Mouse (Mus musculus) stomach, embryonic 14.5 days (tissue): ENCODE results near the gene Osgepl1. TPM values are rescaled to one million over a fixed set of nuclear protein-coding genes. Genes with fewer than 3 reads are reported as not detected.

ENCODE experiments used
- ATAC-seq: fragments of 200-750 bp; cut with Nextera tagmentation; 2 replicates; pipeline ENCODE4 v1.8.0; 2017; ENCODE audit warnings: low read depth, moderate TSS enrichment; ENCODE audit not compliant: insufficient number of reproducible peaks, insufficient read depth, low FRiP score
- H3K27ac ChIP-seq: fragments of 300-500 bp; sonication (generic); 2 replicates; pipeline ENCODE4 v1.5.1; 2014; ENCODE audit warnings: mild to moderate bottlenecking, low read length, moderate library complexity, mixed read lengths
- H3K27me3 ChIP-seq: fragments of 300-500 bp; sonication (generic); 2 replicates; pipeline ENCODE4 v1.6.1; 2014; ENCODE audit warnings: low read length, control low read depth, mixed read lengths; ENCODE audit not compliant: control insufficient read depth, insufficient read depth
- H3K36me3 ChIP-seq: fragments of 300-500 bp; sonication (generic); 2 replicates; pipeline ENCODE4 v1.6.1; 2014; ENCODE audit warnings: mild to moderate bottlenecking, control low read depth, low read length, moderate library complexity, mixed read lengths; ENCODE audit not compliant: control insufficient read depth, insufficient read depth
- H3K4me1 ChIP-seq: fragments of 300-500 bp; sonication (generic); 2 replicates; pipeline ENCODE4 v1.6.1; 2014; ENCODE audit warnings: low read length, control low read depth, mixed read lengths; ENCODE audit not compliant: control insufficient read depth, insufficient read depth
- H3K4me2 ChIP-seq: fragments of 300-500 bp; sonication (generic); replicated peaks from 2 replicates; pipeline ENCODE4 v1.6.1; 2014; ENCODE audit warnings: low read depth, low read length, control low read depth
- H3K4me3 ChIP-seq: fragments of 300-500 bp; sonication (generic); 2 replicates; pipeline ENCODE4 v1.5.1; 2014; ENCODE audit warnings: low read depth, low read length, control low read depth
- H3K9ac ChIP-seq: fragments of 300-500 bp; sonication (generic); replicated peaks from 2 replicates; pipeline ENCODE4 v1.6.1; 2014; ENCODE audit warnings: low read depth, mild to moderate bottlenecking, control low read depth, low read length, moderate library complexity, mixed read lengths
- H3K9me3 ChIP-seq: fragments of 300-500 bp; sonication (generic); 2 replicates; pipeline ENCODE4 v1.6.1; 2016; ENCODE audit warnings: low read depth, low read length, control low read depth; ENCODE audit not compliant: control insufficient read depth
- WGBS: fragments of 180-500 bp; shearing (Covaris S2); extraction: QIAGEN DNeasy Blood & Tissue Kit; methylation state at CpG from one replicate; pipeline ENCODE4 v1.1.7; 2014; 5-methylcytosine and 5-hydroxymethylcytosine counted together
- polyA plus RNA-seq: library from polyadenylated mRNA; unstranded; fragments of >200 nt; fragmentation: Nextera tagmentation; extraction: Ambion mirVana; gene quantifications from 2 replicates; pipeline ENCODE4 v1.2.1, GENCODE M21; 2014

Gene Osgepl1
- polyA plus RNA-seq, 1 experiment from 2014 or later = 22.9 TPM

GRCm38 (mm10) chr1:53352327-53353261, 39.2 kb downstream of the Osgepl1 start, which contains the start of the genes Asdurf, Gm28551 and Asnsd1:
Asdurf (minus strand) TSS chr1:53352619.
Gm28551 (minus strand) TSS chr1:53352667.
Asnsd1 (minus strand) TSS chr1:53352752.
- no peaks in the 10 kb centered on the region for H3K9me3 ChIP-seq
- peaks cover 5% of the 10 kb centered on the region; the same call in 1 of the 2 replicates for H3K4me1 ChIP-seq
- H3K9ac ChIP-seq = peak within 1 kb of the TSS; percentile 93
- peak within 1 kb of the TSS; percentile 81 for H3K27ac ChIP-seq
- WGBS = under 1% methylated on average over 44 of the region's 44 CpGs
- H3K27me3 ChIP-seq = no peaks in the 10 kb centered on the region
- H3K4me3 ChIP-seq = peak within 1 kb of the TSS; percentile 80
- H3K36me3 ChIP-seq = peaks cover 10% of the 10 kb centered on the region
- ATAC-seq = peak; percentile 100
- peak within 1 kb of the TSS; percentile 38 for H3K4me2 ChIP-seq

GRCm38 (mm10) chr1:53358988-53359387, 45.6 kb downstream of the Osgepl1 start:
- Histone ChIP-seq H3K9me3 (no peaks in the 10 kb centered on the region), H3K36me3 (no peaks in the 10 kb centered on the region), H3K4me1 (no peaks in the 10 kb centered on the region), H3K9ac (no peak overlapping the region), H3K4me3 (no peak overlapping the region), H3K27ac (no peak overlapping the region), H3K27me3 (no peaks in the 10 kb centered on the region), H3K4me2 (no peak overlapping the region)
- no peak for ATAC-seq

Other genes with a start within 250 kb of the Osgepl1 start
- not detected in 2 replicates for gene 1700019A02Rik, start 126.0 kb upstream of the Osgepl1 start, polyA plus RNA-seq
- 20.0 and 20.8 TPM in 2 replicates for gene Pms1, start 16.6 kb upstream of the Osgepl1 start, polyA plus RNA-seq
- 52.3 and 57.3 TPM in 2 replicates for gene Ormdl1, start 16.5 kb upstream of the Osgepl1 start, polyA plus RNA-seq
- gene Gm28778, start 16.5 kb upstream of the Osgepl1 start, polyA plus RNA-seq = not detected in 2 replicates
- gene Asdurf, start 39.0 kb downstream of the Osgepl1 start, polyA plus RNA-seq = 13.9 and 17.8 TPM in 2 replicates
- gene Gm28551, start 39.0 kb downstream of the Osgepl1 start, polyA plus RNA-seq = 0.87 and 0.88 TPM in 2 replicates
- 73.1 and 74.6 TPM in 2 replicates for gene Asnsd1, start 39.1 kb downstream of the Osgepl1 start, polyA plus RNA-seq